Mouse (Mus musculus): ENCODE results near the gene Snai3.

Gene Snai3

GRCm38 (mm10) chr8:122430646-122431045, 29.9 kb downstream of the Snai3 start:
- DNase-seq (ENCODE audit: low read depth, low spot score): no peak

GRCm38 (mm10) chr8:122430058-122430636, 30.4 kb downstream of the Snai3 start:
- peak; percentile 80 for DNase-seq (ENCODE audit: low read depth, low spot score)

GRCm38 (mm10) chr8:122428163-122428562, 32.4 kb downstream of the Snai3 start:
- DNase-seq (ENCODE audit: low read depth, low spot score): no peak

GRCm38 (mm10) chr8:122427607-122428006, 32.9 kb downstream of the Snai3 start:
- DNase-seq (ENCODE audit: low read depth, low spot score): no peak

GRCm38 (mm10) chr8:122426145-122426544, 34.4 kb downstream of the Snai3 start:
- no peak for DNase-seq (ENCODE audit: low read depth, low spot score)

- DNase-seq (ENCODE audit: low read depth, low spot score): no peak
Measured at GRCm38 (mm10) chr8:122423659-122424058, 36.9 kb downstream of the Snai3 start.

GRCm38 (mm10) chr8:122423217-122423616, 37.3 kb downstream of the Snai3 start:
- DNase-seq (ENCODE audit: low read depth, low spot score): no peak

GRCm38 (mm10) chr8:122421376-122422070, 39.0 kb downstream of the Snai3 start, which contains the start of gene Il17c:
TSS of gene Il17c (plus strand) at chr8:122422020.
- DNase-seq (ENCODE audit: low read depth, low spot score): no peak

- no peak for DNase-seq (ENCODE audit: low read depth, low spot score)
Measured at GRCm38 (mm10) chr8:122419881-122420555, 40.5 kb downstream of the Snai3 start.

- peak; percentile 31 for DNase-seq (ENCODE audit: low read depth, low spot score)
Measured at GRCm38 (mm10) chr8:122415554-122415953, 45.0 kb downstream of the Snai3 start.

- no peak for DNase-seq (ENCODE audit: low read depth, low spot score)
Measured at GRCm38 (mm10) chr8:122414311-122414710, 46.2 kb downstream of the Snai3 start.

- DNase-seq (ENCODE audit: low read depth, low spot score): no peak
Measured at GRCm38 (mm10) chr8:122407678-122408077, 52.9 kb downstream of the Snai3 start.

GRCm38 (mm10) chr8:122405146-122405805, 55.3 kb downstream of the Snai3 start:
- DNase-seq (ENCODE audit: low read depth, low spot score): no peak

Data from A20 (cell line).